Mouse (Mus musculus) retina, postnatal 7 days (tissue): ENCODE data around the gene Pheta1.
"Not testable (repeated sequence)": the region's sequence is repeated elsewhere in the genome, so short reads cannot be mapped to it uniquely, and the experiment has no call there.

ENCODE experiments used
- DNase-seq: peaks from one replicate; pipeline ENCODE4 v3.0.0-alpha.2; 2012; ENCODE audit warnings: low read depth, low spot score

The Pheta1 gene

DNA sequence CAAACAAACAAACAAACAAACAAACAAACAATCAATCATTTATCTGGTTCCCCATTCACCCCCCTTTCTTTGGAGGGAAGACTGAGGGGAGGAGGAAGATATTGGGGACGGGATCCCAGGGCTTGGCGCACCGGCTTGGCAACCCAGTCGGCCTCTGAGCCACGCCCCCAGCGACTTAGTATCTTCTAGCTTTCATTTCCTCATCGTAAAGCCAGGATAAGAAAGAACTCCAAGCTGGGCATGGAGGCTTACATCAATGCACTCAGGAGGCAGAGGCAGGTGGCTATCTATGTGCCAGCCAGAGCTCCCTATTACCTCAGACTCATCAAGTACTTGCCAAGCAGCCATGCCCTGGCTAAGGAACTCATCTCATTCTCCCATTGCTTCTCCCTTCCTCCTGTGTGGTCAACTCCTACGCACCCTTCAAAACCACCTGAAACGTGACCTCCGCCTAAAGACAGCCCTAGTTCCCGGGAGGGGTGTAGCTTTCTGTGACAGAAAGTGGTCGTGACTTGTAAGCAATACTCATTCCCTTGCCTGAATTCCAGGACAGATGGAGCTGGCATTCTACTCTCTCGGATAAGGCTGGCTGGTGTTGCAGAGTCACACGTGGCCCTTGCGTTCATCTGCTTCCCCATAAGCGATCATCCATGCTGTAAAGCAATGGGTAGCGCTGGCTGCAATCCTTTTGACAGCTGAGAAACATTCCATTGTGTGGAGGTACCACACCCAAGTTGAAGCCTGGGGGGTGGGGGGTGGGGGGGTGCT lies 5.5 kb upstream of the Pheta1 start:
- no peak for DNase-seq

DNA sequence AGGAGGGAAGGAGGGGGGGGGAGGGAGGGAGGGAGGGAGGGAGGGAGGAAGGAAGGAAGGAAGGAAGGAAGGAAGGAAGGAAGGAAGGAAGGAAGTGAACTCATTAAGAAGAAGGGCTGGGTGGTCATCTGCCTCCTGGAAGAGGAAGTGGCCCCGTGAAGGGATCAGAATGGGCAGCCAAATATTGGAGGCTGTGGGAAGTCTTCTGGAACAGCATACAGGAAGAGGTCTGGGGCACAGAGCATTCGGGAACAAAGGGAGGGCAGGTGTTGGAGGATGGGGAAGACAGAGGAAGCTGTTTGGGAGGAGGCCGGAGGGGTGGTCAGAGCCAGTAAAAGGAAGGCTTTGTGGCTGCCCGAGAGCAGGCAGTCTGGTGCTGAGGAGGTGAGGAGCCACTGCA lies 3.4 kb upstream of the Pheta1 start:
- no peak for DNase-seq

DNA sequence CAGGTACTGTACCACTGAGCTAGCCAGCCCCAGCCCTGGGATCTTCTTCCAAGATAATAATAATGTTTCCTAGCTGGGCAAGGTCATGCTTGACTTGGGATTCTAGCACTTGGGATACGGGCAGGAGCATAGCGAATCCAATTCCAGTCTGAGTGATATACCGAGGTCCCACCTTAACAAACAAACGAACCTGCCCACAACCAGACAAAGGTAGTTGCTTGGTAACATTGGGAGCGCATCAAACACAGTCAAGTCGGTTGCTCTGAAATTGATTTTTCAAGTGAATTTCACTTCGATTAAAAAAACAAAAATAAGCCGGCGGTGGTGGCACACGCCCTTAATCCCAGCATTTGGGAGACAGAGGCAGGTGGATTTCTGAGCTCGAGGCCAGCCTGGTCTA lies 2.5 kb upstream of the Pheta1 start:
- no peak for DNase-seq

DNA sequence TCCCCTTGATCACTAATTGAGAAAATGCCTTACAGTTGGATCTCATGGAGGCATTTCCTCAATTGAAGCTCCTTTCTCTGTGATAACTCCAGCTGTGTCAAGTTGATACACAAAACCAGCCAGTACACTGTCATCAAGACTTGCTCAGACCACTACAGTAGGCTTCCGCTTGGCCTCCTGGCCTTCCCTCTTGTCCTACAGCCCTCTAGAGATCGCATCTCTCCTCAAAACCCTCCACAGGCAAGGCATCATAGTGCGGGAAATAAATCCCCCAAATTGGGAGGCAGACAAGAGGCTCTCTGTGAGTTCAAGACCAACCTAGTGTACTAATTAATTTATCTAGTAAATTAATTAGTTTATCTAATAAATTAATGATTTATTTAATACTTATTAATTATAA lies 1.5 kb upstream of the Pheta1 start:
- DNase-seq, result not testable (repeated sequence)

DNA sequence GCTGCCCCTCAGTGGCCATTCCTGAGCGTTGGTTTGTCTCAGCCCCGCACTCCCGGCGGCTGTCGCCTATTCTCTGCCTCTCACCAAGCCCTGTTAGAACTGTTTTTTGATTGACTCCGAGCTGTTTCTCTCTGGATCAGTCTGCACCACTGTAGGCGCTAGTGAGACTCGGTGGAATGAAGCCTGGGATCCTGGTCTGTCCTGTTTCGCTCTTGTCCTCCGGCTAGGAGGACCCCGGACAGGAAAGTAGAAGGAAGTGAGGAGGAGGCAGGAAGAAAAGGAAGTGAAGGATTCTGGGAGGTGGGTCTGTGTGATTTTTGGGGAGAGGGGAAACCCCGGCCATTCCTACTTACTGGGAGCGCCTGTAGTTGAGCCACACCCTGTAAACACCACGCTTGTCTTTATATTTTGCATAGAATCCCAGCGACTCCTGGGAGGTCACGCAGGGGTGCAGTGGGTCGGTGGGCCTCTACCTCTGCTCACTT lies 707 bp upstream of the Pheta1 start:
- no peak for DNase-seq

DNA sequence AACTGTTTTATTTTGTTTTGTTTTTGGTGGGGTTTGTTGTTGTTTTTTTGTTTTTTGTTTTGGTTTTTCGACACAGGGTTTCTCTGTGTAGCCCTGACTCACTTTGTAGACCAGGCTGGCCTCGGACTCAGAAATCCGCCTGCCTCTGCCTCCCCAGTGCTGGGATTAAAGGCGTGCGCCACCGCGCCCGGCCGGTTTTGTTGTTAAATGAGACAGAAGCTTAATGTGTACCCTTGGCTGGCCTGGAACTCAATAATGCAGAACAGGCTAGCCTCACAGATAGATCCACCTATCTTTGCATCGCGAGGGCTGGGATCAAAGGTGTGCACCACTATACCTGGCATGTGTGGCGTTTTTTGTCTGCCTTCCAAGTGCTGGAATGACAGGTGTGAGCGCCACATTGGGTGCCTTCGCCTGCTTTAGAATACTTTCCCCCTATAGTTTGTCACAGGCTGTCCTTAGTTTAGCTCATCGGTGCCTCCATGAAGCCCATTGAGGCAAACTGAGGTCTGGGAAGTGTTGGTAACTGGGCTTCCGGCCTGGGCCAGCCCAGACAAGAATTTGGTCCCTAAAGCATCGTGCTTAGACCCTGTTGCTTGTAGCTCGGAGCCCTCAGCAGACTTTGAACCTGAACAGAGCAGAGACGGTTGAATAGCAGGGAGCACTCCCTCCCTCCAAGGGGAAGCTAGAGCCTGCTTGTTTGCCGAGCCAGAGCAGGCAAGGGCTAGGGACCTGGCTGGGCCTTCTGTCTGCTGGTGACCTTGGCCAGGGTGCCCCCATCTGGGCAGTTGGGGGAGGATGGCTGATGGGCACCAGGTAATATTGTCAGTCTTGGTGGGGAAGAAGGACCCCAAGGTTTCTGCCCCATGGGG lies 930 bp downstream of the Pheta1 start:
- DNase-seq, result no peak

DNA sequence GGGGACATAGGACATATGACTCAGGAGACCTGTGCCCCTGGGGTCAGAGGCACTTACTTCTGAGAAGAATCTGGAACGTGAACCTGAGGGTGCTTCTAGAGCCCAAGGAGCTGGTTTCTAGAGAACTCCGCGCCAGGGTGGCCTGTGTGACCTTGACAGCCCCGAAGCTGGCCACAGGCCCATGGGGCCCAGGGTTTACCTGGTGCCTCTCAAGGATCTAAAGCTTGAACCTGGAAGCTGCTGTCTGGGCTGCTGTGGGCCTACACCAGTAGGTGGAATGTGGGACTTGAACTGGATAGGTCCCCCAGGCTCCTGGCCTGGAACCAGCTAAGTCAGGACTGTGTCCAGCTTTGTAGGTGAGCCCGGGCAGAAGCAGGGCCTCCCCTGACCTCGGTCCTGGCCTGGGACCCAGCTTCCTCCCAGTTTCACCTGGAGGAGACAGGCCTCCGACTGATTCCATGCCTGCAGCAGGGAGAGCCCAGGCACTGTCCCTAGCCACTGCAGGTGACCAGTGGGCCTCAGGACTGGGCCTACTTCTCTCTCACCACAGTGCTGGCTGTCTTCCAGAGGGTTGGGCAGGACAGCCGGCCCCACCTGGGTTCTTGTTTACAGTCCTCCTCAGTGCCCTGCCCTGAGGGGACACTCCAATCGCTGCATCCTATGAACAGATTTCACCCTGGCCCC lies 4.7 kb downstream of the Pheta1 start:
- no peak for DNase-seq

DNA sequence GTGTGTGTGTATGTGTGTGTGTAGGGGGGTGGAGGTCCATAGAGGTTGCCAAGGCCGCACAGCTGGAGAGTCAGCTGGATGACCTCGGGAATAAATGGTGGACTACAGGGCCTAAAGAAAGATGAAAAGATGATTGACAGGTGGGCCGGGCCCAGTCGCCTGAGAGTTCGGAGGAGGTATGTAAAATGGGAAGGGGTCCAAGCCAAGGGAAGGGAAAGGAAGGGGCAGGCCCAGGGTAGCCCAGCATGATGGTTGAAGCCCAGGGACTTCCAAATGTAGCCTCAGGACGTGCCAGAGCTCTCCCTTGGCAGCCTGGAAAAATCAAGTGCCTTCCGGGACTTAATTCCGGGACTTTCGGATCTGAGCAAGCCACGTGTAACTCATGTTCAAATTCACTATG lies 6.0 kb downstream of the Pheta1 start:
- no peak for DNase-seq

DNA sequence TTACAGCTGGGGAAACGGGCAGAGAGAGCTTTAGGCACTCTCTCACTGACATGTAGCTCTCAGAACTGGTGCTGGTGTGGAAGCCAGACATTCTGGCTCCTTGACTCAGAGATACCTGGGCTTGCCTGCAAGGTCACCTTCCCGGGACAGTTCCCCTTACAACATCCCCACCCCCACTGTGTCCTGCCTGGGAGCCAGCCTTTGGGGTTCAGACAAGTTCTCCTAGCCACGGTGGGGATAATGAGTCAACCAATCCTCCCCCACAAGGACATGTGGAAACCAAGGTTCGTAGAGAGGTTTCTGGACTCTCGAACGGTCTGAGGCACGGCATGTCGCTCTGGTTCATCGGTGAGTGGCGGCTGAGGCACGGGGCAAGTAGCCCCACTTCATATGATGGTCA lies 8.0 kb downstream of the Pheta1 start:
- no peak for DNase-seq

DNA sequence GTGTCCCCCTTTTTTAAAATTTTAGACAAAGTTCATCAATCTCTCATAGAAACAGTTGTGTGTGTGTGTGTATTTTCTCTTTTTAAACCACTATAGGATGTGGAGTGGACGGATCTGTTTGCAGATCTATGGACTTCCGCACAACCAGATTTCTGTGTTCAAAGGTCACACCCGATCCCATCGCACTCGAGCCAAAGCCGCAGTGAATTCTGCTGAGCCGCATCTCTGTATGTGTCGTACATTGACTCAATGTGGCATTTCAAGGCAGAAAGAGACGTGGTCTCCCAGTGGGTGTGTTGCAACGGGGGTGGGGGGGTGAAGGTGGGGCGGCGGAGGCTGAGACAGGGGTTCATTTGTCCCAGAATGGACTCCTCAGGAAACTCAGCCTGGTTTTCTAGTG lies 9.6 kb downstream of the Pheta1 start:
- DNase-seq, result no peak

DNA sequence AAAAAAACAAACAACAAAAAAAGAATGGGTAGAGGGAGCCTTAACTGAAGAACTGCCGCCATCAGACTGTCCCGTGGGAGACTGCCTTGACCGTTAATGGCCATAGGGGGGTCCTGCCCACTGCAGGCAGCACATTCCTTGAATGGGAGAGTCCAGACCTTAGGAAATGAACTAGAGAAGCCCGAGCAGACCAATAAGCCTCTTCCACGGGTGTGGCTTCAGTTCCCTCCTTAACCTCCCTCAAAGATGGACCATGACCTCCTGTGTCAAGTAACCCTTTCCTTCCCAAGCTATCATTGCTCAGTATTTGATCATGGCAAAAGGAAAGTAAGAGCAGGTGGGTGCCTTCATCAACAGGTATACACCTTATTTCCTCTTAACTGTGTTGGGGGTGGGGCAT lies 13.2 kb downstream of the Pheta1 start:
- no peak for DNase-seq

DNA sequence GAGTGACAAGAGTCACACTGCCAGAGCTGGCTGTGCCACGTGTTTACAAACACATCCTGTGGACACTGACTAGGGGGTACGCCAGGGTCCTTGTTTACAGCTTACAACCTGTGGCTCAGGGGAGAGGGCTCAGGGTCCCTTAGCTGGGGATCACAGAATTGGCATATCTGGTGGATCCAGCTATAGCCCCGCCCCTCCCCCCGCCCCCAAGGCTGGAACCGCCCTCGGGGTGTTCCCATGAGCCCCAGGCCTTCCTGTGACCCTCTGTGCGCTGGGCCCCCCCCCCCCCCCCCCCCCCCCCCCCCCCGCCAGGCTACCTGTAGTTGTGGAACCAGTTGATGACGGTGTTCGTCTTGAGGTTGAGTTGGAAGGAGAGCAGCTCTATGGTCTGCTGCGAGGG lies 15.5 kb downstream of the Pheta1 start:
- no peak for DNase-seq

DNA sequence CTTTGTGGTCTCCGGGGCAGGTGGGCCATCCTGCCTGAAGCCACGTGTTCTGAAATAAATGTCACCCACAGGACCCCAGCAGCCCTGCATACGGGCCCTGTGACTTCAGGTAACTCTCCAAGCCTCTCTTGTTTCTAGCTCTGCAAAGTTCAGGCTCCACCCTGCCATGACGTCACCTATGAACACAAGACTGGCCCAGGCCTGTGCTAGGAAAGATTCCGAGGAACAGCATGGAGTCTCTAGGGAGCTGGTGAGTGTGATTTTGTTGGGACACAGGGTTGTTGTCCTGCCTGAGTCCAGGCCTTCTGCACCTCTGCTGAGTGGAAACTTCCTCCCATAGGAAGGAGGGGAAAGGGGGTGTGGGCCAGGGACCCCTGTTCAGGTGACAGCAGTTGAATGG lies 19.2 kb downstream of the Pheta1 start:
- DNase-seq, result no peak

DNA sequence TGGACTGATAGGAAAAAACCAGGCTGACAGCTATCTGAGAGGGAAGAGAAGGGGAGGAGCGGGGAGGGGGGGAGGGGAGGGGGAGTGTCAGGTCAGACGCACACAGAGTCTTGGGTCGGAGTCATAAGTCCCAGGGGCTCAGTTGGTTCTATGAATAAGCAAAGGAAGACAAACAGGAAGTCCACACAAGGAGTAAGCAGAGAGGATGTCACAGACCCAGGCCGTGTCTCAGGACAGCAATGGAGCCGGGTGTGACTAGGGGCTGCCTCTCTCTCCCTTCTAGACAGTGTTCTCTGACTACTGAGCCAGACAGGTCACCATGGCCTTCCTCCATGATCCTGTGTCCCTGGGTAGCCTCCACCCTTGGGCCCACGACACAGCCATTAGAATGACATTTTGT lies 22.0 kb downstream of the Pheta1 start:
- no peak for DNase-seq

DNA sequence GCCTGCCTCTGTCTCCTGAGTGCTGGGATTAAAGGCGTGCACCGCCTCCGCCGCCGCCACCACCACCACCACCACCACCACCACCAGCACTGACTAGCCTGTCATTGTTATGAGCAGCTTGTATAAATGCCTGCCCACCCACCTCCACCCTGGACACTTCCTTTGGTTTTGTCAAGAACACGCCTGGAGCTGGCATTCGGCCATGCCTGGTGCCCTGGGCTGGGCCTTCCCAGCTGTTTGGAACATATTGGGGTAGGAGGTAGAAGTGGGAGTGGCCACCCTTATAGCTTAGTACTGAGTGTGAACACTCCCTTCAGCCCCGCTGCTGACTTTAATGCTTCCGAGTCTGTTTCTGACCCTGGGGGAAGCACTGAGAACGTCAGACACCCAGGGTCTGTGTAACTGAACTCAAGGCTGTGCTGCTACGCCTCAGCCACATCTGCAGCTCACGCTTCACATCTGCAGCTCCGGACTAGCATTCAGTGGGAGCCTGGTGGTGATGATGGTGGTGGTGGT lies 22.8 kb downstream of the Pheta1 start:
- no peak for DNase-seq

DNA sequence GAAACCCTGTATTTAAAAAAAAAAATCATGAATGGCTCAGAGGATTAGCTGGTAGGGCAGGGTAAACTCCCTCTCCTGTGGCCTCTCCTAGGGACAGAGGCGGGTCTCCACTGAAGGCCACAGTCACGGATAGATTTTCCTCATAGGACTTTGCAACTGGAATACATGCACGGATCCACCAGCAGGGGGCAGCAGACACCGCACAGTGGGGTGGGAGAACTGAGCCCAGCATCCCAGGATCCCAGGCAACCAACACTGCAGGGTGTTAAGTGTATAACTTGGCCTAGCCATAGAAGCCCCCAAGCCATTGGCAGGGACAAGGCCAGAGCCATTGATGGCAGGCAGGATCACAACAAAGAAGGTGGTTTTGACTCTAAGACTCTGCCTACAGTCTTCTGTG lies 23.4 kb downstream of the Pheta1 start:
- peak; percentile 66 for DNase-seq

DNA sequence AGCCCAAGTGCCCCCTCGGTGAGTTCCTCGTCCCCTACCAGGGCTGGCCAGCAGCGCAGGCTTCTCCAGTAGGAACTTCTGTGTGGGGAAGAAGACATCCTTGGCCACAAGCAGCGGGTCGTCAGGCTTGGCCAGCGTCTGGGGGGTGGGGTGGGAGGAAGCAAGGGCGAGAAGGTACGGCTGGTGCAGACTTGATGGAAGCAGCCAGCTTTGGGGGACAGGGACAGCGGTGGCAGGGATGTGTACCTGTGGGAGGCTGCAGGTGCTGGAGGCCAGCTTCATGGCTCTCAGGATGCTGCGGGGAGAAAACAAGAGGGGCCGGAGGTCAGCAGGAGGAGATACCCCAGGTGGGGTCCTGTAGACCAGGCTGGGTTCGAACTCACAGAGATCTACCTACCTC lies 26.3 kb downstream of the Pheta1 start:
- no peak for DNase-seq

DNA sequence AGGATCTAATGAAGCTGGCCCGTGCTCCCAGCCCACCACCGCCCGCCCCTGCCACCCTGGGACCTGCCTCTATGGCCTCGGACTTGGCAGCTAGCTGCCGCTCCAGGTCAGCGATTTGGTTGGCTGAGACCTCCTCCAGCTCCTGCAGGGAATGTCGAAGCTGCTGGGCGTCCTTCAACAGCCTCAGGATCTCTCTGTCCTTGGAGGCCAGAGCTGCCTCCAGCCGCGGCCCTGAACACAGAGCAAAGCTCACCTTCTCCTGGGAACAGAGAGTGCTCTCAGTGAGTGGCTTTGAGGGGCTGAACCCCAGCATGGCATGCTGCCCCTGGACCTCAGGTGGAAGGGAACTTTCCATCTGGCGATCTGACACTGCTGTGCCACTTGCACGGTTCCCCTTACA lies 28.1 kb downstream of the Pheta1 start:
- no peak for DNase-seq

DNA sequence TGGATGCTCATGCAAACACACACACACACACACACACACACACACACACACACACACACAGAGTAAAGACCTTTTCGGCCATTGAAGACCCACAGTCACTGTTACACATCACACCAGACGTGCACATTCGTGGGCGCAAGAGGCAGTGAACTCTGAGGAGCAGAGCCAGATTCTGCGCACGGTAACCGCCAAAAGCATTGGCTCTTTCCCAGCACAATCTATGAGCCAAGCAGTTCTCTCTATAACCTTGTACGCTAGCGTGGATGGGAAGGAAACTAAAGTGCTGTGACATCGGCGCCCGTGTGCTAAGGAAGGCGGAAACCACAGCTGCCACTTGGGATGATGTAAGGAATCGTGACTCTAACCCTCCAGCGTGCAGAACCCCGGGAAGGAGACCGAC lies 29.9 kb downstream of the Pheta1 start:
- DNase-seq, result no peak

DNA sequence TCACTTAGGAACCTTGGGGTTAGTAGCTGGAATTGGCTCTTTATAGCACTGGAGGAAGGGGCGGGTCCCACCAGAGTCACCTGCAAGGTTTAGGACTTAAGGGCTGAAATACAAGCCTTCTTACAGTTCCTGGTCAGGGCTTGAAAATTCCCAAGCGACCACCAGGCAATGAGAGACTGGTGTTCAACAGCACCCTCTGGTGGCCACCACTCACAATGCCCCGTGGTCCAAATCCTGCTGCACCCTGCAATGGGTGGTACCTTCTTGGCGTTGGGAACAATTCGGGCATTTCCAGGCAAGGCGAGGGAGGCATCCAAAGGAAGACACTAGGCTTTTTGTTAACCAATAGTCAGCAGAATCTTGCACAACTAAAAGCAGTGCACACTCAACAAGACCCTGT lies 30.4 kb downstream of the Pheta1 start:
- peak; percentile 21 for DNase-seq

DNA sequence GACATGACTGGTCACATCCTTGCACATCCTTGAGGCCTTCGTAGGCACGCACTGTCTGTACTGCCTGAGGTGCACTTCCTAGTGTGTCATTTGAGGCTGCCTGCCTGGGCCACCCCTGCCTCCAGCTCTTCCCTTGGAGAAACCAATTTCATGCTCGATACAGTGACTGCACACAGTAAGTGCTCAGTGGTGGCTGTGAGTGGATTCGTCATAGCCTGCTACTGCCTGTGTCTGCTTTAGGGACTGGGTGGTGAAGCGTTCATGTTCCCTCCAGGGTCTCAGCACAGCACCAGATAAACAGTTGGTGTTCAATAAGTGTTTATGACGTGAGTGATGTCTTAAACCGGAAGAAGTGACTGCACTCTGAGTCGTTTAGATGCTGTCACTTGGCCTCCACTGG lies 34.6 kb downstream of the Pheta1 start:
- DNase-seq, result no peak

DNA sequence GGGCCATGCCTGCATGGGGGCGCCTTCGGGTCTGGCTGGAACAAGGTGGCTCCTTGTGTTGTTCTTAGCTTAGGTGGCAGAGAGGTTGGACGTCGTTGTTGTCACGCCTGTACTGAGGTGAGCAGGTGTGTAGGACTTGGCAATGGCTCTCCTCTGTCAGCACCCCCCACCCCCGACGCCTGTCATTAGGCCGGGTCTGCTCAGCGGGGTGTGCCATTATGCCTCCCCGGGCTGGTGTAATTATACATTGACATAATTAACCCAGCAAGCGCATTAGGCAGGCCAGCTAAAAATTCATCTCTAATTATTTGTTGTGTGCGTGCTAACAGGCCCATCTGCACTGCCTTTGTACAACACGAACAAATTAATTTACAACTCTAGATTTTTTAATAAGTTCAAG lies 40.6 kb downstream of the Pheta1 start:
- peak; percentile 25 for DNase-seq
